Mouse (Mus musculus) C2C12 (cell line): ENCODE results near the gene Kif21b. TPM values are rescaled to one million over a fixed set of nuclear protein-coding genes. Genes with fewer than 3 reads are reported as not detected.
A peak's percentile ranks its signal among the peaks of the same experiment; 100 is the strongest.

Experiments
- H3K27me3 ChIP-seq: one replicate; pipeline ENCODE4 v1.6.1; 2011; ENCODE audit not compliant: control insufficient read depth, insufficient read depth, insufficient read length
- H3K36me3 ChIP-seq: one replicate; pipeline ENCODE4 v1.6.1; 2011; ENCODE audit not compliant: control insufficient read depth, insufficient read depth
- H3K4me3 ChIP-seq: one replicate; pipeline ENCODE4 v1.5.1; 2011; ENCODE audit warnings: mild to moderate bottlenecking, control low read depth; ENCODE audit not compliant: poor library complexity, insufficient read depth, severe bottlenecking
- H3K79me2 ChIP-seq: one replicate; pipeline ENCODE4 v1.6.1; 2011; ENCODE audit not compliant: control insufficient read depth, insufficient read depth
- H3K79me3 ChIP-seq: one replicate; pipeline ENCODE4 v1.6.1; 2011; ENCODE audit warnings: low read depth, control low read depth
- H3ac ChIP-seq: one replicate; pipeline ENCODE3; 2011; ENCODE audit warnings: low read depth; ENCODE audit not compliant: control insufficient read depth, insufficient read length
- CEBPB ChIP-seq: IDR thresholded peaks from one replicate; pipeline ENCODE4 v1.6.1; 2011; ENCODE audit warnings: low read depth, mild to moderate bottlenecking, control low read depth, moderate library complexity
- CTCF ChIP-seq: IDR thresholded peaks from one replicate; pipeline ENCODE4 v1.5.1; 2011; ENCODE audit not compliant: control insufficient read depth, insufficient read depth, insufficient read length
- FOSL1 ChIP-seq: IDR thresholded peaks from one replicate; pipeline ENCODE4 v1.8.0; 2011; ENCODE audit warnings: mild to moderate bottlenecking, low read length; ENCODE audit not compliant: poor library complexity, insufficient read depth, severe bottlenecking
- MAX ChIP-seq: IDR thresholded peaks from one replicate; pipeline ENCODE4 v1.6.1; 2011; ENCODE audit warnings: mild to moderate bottlenecking, control low read depth
- MYOD1 ChIP-seq: IDR thresholded peaks from one replicate; pipeline ENCODE4 v1.6.1; 2011; ENCODE audit warnings: low read depth; ENCODE audit not compliant: control insufficient read depth, insufficient read length
- MYOG ChIP-seq: IDR thresholded peaks from one replicate; pipeline ENCODE4 v1.6.1; 2011; ENCODE audit not compliant: control insufficient read depth, insufficient read length; ENCODE audit errors: extremely low read depth
- USF1 ChIP-seq: IDR thresholded peaks from one replicate; pipeline ENCODE4 v1.6.1; 2011; ENCODE audit warnings: low read depth, mild to moderate bottlenecking, control low read depth, moderate library complexity
- long read RNA-seq, 2 experiments: library from polyadenylated mRNA; unstranded; transcript quantifications; one replicate each; pipeline ENCODE4 v2.0.0; 2019 to 2020
- polyA plus RNA-seq: library from polyadenylated mRNA; unstranded; fragments of >200 nt; fragmentation: generic; extraction: Trizol; gene quantifications from one replicate; pipeline ENCODE4 v1.2.1, GENCODE M21; 2012; ENCODE audit warnings: missing spikeins

Kif21b gene
- polyA plus RNA-seq: 0.66 TPM
- long read RNA-seq, experiment 1: 0 reads
- long read RNA-seq, experiment 2, partial matches to known transcripts: 1 of 2 reads
- long read RNA-seq, experiment 2, other reads (novel, unspliced or antisense): 1 of 2 reads

DNA sequence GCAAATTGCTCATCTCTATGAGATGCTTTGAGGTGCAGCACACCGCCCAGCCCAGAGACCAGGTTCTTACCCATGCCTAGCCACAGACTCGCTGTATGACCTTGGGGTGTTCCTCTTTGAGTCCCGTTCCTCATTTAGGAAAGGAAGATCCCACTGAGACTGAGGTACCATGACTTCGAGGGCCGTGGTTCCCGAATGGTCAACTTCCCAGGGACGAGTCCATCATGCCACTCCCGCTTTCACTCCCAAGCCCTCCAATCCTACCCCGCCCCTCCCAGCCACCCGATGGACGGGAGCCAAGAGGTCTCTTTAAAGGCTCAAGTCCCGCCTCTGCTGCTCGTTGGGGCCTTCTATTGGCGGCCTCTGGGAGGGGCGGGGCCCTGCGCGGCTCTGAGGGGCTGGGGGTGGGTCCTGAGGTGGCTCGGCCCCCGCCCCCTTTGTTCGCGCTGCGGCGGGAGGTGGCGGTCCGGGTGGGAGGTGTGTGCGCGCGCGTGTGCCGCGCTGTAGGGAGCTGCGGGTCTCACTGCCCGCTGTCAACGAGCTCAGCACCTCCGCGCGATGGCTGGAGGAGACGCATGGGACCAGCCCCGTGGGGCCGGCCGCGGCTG is at the start of gene Kif21b:
TSS of gene Kif21b (plus strand) at position 439 of the 608 bp plus-strand sequence.
- H3K4me3 ChIP-seq: peak within 1 kb of the TSS; percentile 18
- no peaks in the 10 kb centered on the region for H3K79me2 ChIP-seq
- H3ac ChIP-seq: peak within 1 kb of the TSS; percentile 81
- no peaks in the 10 kb centered on the region for H3K79me3 ChIP-seq
- no peaks in the 10 kb centered on the region for H3K27me3 ChIP-seq
- H3K36me3 ChIP-seq: no peaks in the 10 kb centered on the region
- no peak for TF ChIP-seq MAX
- no peak for TF ChIP-seq MYOG
- TF ChIP-seq USF1: no peak
- TF ChIP-seq CEBPB: no peak
- TF ChIP-seq FOSL1: no peak
- TF ChIP-seq CTCF: no peak
- TF ChIP-seq MYOD1: no peak

GRCm38 (mm10) chr1:136085988-136086685 is 45.1 kb upstream of the Kif21b start:
- peaks cover 43% of the 10 kb centered on the region for H3K27me3 ChIP-seq
- TF ChIP-seq MAX (no peak), MYOD1 (no peak), USF1 (no peak), FOSL1 (no peak), MYOG (no peak), CEBPB (no peak)
- no peak overlapping the region for H3ac ChIP-seq
- no peaks in the 10 kb centered on the region for H3K36me3 ChIP-seq
- H3K79me2 ChIP-seq: no peaks in the 10 kb centered on the region
- H3K79me3 ChIP-seq: no peaks in the 10 kb centered on the region
- no peak overlapping the region for H3K4me3 ChIP-seq

GRCm38 (mm10) chr1:136089368-136090165 is 41.6 kb upstream of the Kif21b start:
- Histone ChIP-seq H3K79me3 (no peaks in the 10 kb centered on the region), H3K79me2 (no peaks in the 10 kb centered on the region), H3K4me3 (no peak overlapping the region), H3ac (no peak overlapping the region), H3K27me3 (peaks cover 65% of the 10 kb centered on the region), H3K36me3 (no peaks in the 10 kb centered on the region)
- TF ChIP-seq CEBPB (no peak), FOSL1 (no peak), MAX (no peak), CTCF (no peak), MYOD1 (no peak), MYOG (no peak), USF1 (no peak)

DNA sequence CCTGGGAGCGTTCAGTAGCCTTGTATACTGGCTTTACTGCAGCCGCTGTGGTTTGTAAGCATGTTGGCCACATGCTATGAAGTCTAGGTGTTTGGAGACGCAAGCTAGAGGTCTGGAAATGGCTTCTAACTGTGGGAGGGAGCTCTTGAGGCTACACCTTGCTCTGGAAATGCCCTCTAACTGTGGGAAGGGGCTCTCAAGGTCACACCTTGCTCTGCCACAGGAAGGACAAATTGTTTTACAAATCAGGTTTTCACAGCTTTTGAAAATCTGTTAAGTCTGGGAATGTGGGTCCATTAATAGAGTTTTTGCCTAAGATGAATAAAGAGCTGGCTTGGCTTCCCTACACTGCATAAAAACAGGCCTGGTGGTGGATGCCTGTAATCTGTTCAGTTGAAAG is 37.5 kb upstream of the Kif21b start:
- Histone ChIP-seq H3K4me3 (no peak overlapping the region), H3K79me3 (no peaks in the 10 kb centered on the region), H3K79me2 (no peaks in the 10 kb centered on the region), H3K36me3 (no peaks in the 10 kb centered on the region), H3K27me3 (peaks cover 46% of the 10 kb centered on the region), H3ac (no peak overlapping the region)
- TF ChIP-seq MAX (no peak), USF1 (no peak), FOSL1 (no peak), CEBPB (no peak), CTCF (no peak), MYOD1 (no peak), MYOG (no peak)

DNA sequence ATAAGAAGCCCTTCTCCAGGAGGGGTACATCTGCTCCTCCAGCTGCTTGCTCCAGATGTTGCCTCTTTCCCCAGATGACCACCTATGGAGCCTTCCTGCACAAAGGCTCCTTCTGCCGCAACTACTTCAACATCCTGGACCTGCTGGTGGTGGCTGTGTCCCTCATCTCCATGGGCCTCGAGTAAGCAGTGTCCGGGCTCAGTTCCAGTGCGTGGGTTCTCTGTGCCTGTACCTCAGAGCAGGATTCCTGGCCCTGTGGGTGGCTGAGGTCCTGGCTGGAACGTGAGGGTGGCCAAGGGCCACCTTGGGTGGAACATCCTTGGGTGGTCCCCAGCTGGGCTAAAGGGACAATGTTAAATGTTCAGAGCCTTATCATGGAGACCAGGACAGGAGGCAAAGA is 36.4 kb upstream of the Kif21b start:
- no peak overlapping the region for H3K4me3 ChIP-seq
- no peaks in the 10 kb centered on the region for H3K79me2 ChIP-seq
- peaks cover 39% of the 10 kb centered on the region for H3K27me3 ChIP-seq
- no peak for TF ChIP-seq CEBPB
- no peak for TF ChIP-seq MYOG
- TF ChIP-seq MAX: no peak
- TF ChIP-seq FOSL1: no peak
- no peak for TF ChIP-seq MYOD1
- TF ChIP-seq USF1: no peak
- no peak for TF ChIP-seq CTCF
- no peaks in the 10 kb centered on the region for H3K36me3 ChIP-seq
- no peak overlapping the region for H3ac ChIP-seq
- no peaks in the 10 kb centered on the region for H3K79me3 ChIP-seq
